Mouse (Mus musculus) ES-Bruce4 (cell line): ENCODE measurements around the gene Fig4. TPM values are rescaled to one million over a fixed set of nuclear protein-coding genes. Genes with fewer than 3 reads are reported as not detected.

ENCODE experiments used
- H3K27ac ChIP-seq: 2 replicates; pipeline ENCODE4 v1.5.1; 2012; ENCODE audit warnings: low read length, inconsistent platforms; ENCODE audit not compliant: insufficient read depth
- H3K27me3 ChIP-seq: 2 replicates; pipeline ENCODE4 v1.6.1; 2012; ENCODE audit warnings: mild to moderate bottlenecking, low read length, inconsistent platforms; ENCODE audit not compliant: control insufficient read depth, poor library complexity, insufficient read depth, severe bottlenecking
- H3K36me3 ChIP-seq: 2 replicates; pipeline ENCODE4 v1.6.1; 2012; ENCODE audit warnings: inconsistent platforms, mild to moderate bottlenecking, low read length, moderate library complexity; ENCODE audit not compliant: control insufficient read depth, poor library complexity, insufficient read depth, severe bottlenecking
- H3K4me1 ChIP-seq: one replicate; pipeline ENCODE4 v1.8.1; 2011; ENCODE audit warnings: low read length; ENCODE audit not compliant: control insufficient read depth, insufficient read depth
- H3K4me3 ChIP-seq: 2 replicates; pipeline ENCODE4 v1.5.1; 2011; ENCODE audit warnings: low read depth, mild to moderate bottlenecking, low read length
- H3K9ac ChIP-seq: 2 replicates; pipeline ENCODE4 v1.6.1; 2012; ENCODE audit warnings: low read depth, mild to moderate bottlenecking, inconsistent platforms; ENCODE audit not compliant: poor library complexity, severe bottlenecking
- H3K9me3 ChIP-seq: replicated peaks from 2 replicates; pipeline ENCODE4 v1.6.1; 2012; ENCODE audit warnings: mild to moderate bottlenecking, low read length, inconsistent platforms; ENCODE audit not compliant: control insufficient read depth, poor library complexity, insufficient read depth, severe bottlenecking
- CTCF ChIP-seq: IDR thresholded peaks from one replicate; pipeline ENCODE4 v1.8.1; 2011; ENCODE audit warnings: low read depth, low read length
- EP300 ChIP-seq: IDR thresholded peaks from 2 replicates; pipeline ENCODE4 v1.6.1; 2011; ENCODE audit warnings: low read depth, low read length; ENCODE audit not compliant: insufficient read depth
- POLR2A ChIP-seq: IDR thresholded peaks from one replicate; pipeline ENCODE4 v1.8.1; 2011; ENCODE audit warnings: low read length; ENCODE audit not compliant: insufficient read depth
- polyA plus RNA-seq: library from polyadenylated mRNA; stranded (reverse); fragments of >200 nt; gene quantifications from 2 replicates; pipeline ENCODE4 v1.2.4, GENCODE M21; 2011; ENCODE audit warnings: low read depth; ENCODE audit not compliant: missing spikeins, insufficient read depth, insufficient read length

Fig4 gene
- polyA plus RNA-seq, 1 experiment = 23.6 TPM

DNA sequence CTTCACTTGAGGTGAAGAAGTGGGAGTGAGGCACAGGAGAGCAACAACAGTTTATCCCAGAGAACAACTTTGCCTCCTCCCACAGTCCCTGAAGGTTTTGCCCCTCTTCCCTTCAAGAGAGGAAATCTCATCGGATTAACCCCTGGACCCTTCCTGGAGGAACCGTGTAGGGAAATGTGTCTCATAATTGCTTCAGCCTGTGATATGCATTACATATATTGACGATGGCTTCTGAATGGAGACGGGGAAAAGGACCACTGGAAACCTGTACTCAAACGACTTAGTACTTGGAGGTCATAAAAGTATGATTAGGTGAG lies 52.4 kb downstream of the Fig4 start:
- H3K4me1 ChIP-seq = no peaks in the 10 kb centered on the region
- no peak overlapping the region for H3K27ac ChIP-seq
- no peaks in the 10 kb centered on the region for H3K9me3 ChIP-seq
- H3K36me3 ChIP-seq = no peaks in the 10 kb centered on the region
- TF ChIP-seq CTCF (no peak), POLR2A (no peak), EP300 (no peak)
- H3K27me3 ChIP-seq = no peaks in the 10 kb centered on the region
- no peak overlapping the region for H3K4me3 ChIP-seq
- H3K9ac ChIP-seq = no peak overlapping the region

DNA sequence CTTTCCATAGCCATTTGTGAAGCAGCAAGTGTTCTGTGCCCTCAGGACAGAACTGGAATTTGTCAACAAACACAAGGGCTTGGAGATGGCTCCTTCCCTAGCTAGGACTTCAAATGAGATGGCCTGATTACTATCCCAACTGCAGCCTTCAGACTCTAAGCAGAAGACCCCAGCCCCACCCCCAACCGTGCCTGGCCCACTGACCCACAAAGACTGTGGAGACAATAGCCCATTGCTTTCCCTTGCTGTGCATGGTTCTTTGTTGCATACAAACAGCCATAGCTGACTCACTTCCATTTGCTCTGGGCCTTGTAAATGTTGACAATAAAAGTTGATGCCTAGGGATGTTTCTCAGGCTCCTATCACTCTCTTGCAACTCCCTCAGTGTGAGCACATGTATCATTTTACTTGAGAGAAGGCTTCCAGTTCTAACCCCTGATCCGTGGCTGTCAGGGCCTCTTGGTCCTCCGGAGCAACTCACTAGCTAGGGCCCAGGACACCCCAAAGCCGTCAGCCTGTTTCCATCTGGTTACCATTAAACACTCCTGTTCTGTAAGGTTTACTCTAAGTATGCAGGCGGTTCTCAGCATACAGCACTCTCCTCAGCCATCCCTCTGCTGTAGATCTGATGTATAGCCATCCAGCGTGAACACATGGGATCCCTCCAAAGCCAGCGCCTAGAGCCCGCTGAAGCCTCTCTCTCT lies 52.9 kb downstream of the Fig4 start:
- TF ChIP-seq EP300 (no peak), CTCF (no peak), POLR2A (no peak)
- Histone ChIP-seq H3K36me3 (no peaks in the 10 kb centered on the region), H3K4me3 (no peak overlapping the region), H3K27me3 (no peaks in the 10 kb centered on the region), H3K9me3 (no peaks in the 10 kb centered on the region), H3K4me1 (no peaks in the 10 kb centered on the region), H3K9ac (no peak overlapping the region), H3K27ac (no peak overlapping the region)

- Histone ChIP-seq H3K9me3 (no peaks in the 10 kb centered on the region), H3K9ac (no peak overlapping the region), H3K36me3 (no peaks in the 10 kb centered on the region), H3K27me3 (no peaks in the 10 kb centered on the region), H3K4me1 (no peaks in the 10 kb centered on the region), H3K27ac (no peak overlapping the region), H3K4me3 (no peak overlapping the region)
- TF ChIP-seq CTCF (no peak), POLR2A (no peak), EP300 (no peak)
Measured at GRCm38 (mm10) chr10:41249006-41249659, 53.9 kb downstream of the Fig4 start.

- Histone ChIP-seq H3K9me3 (no peaks in the 10 kb centered on the region), H3K36me3 (no peaks in the 10 kb centered on the region), H3K9ac (no peak overlapping the region), H3K27me3 (no peaks in the 10 kb centered on the region), H3K27ac (no peak overlapping the region), H3K4me1 (no peaks in the 10 kb centered on the region), H3K4me3 (no peak overlapping the region)
- TF ChIP-seq EP300 (no peak), POLR2A (no peak)
Measured at GRCm38 (mm10) chr10:41247800-41248473, 55.1 kb downstream of the Fig4 start.

DNA sequence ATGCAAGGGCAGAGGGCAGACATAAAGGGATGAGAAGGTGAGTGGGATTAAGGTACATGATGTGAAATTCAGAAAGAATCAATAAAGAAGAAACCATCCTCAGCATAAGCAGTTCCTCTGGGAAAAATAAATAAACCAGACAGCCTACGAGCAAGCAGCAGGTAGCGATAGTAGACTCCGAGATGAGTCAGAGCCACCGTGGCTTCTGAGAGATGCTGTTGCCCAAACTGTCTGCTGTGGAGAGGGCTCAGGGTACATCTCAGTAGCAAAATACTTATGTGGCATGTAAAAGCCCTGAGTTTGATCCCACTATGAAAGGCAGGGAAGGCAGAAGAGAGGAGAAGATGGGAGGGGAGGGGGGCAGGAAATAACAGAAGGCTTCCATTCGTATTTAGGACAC lies 56.9 kb downstream of the Fig4 start:
- Histone ChIP-seq H3K4me1 (no peaks in the 10 kb centered on the region), H3K36me3 (no peaks in the 10 kb centered on the region), H3K27me3 (no peaks in the 10 kb centered on the region), H3K4me3 (no peak overlapping the region), H3K9me3 (no peaks in the 10 kb centered on the region), H3K27ac (no peak overlapping the region), H3K9ac (no peak overlapping the region)
- TF ChIP-seq EP300 = no peak
- TF ChIP-seq POLR2A = no peak
- TF ChIP-seq CTCF = no peak

DNA sequence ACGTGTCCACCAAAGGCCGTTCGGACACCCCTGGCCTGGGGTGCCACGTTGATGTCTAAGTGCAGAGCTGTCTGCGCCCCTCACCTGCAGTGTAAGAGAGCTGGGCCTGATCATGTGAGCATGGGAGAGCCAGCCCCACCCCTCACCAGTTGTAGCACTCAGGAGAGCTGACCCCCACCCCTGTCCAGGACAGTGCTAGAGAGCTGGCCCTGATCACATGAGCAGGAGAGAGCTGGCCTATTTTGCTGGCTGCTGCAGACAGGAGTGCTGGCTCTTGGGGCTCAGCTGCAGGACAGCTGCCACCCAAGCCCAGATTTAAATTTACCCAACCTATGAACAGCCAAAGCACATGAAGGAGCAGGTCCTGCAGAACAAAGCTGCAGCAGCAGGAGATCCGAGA lies 57.6 kb downstream of the Fig4 start:
- H3K27ac ChIP-seq = no peak overlapping the region

More for the DNA sequence above, 57.6 kb downstream of the Fig4 start:
- Histone ChIP-seq H3K36me3 (no peaks in the 10 kb centered on the region), H3K4me1 (no peaks in the 10 kb centered on the region), H3K27me3 (no peaks in the 10 kb centered on the region), H3K4me3 (no peak overlapping the region), H3K9ac (no peak overlapping the region), H3K9me3 (no peaks in the 10 kb centered on the region)
- TF ChIP-seq CTCF (no peak), POLR2A (no peak), EP300 (no peak)
